Mouse (Mus musculus) CD4-positive, CD25-positive, alpha-beta regulatory T cell, adult 2 months (primary cell): ENCODE data around the gene Ninj2.

ENCODE experiments used
- DNase-seq: peaks from one replicate; pipeline ENCODE4 v3.0.0-alpha.2; 2012; ENCODE audit warnings: low read depth, low spot score

The Ninj2 gene

GRCm38 (mm10) chr6:120175650-120176049, 82.5 kb downstream of the Ninj2 start:
- no peak for DNase-seq

DNA sequence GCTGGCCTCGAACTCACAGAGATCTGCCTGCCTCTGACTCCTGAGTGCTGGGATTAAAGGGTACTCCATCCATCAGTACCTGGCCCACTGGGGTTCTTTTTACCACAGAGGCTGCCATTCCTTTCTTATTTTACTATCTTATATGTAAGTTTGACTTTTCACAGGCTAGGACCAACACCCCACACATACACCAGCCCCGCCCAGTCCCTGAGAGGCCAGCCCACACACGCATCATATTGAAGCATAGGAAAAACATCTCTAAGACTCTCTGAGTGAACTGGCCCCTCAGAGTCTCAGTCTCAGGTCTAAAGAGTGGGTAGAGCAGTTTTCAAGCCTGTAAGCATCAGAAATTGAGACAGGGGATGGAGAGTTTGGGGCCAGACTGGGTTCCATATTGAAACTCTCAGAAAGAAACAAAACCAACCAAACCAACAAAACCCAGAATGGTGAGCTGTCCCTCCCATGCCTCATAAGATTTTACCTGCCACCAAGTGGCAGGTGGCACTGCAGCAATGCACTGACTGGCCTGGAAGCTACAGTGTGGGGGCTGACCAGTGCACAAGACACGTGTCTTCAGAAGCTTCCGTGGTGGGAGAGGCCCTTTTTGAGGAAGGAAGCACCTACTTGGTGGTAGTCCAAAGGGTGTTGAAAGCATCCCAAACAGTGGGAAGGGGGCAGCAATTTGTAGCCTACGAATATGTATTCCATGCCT, 86.0 kb downstream of the Ninj2 start:
- no peak for DNase-seq

- DNase-seq = no peak
Observed at GRCm38 (mm10) chr6:120179756-120180206, 86.6 kb downstream of the Ninj2 start.

DNA sequence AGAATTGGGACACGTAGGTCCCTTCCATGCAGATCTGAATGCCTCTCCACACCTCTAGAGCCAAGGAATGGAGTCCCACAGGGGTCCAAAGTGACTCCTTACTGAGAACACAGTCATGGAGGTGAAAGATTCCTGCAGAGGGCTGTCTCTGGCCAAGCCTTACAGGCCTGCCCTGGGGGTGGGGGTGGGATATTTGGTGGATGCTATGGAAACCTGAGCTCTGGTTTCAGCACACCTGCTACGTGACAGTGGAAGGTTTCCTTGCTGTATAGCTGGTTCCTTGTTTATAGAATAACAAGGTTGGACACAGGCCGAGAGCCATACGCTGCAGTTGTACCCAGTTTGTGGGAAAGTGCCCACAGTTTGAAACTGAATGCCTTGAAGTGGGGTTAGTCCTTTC, 87.3 kb downstream of the Ninj2 start:
- no peak for DNase-seq

DNA sequence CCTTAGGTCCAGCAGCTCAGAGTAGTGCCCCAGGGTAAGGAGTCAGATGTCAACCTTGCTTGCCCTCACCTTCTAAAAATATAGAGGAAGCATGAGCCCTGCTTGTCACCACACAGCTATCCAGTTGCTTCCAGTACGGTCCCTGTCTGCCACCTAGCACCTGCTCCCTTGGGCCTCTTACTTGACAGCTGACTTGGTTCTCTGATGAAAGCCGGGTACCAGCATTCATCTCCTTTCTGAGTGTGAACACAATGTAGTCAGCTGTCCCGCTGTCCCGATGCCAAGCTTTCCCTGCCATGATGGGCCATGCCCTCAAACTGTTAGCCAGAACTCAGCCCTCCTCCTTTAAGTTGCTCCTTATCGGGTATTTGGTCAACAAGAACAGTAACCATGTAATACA, 89.0 kb downstream of the Ninj2 start:
- DNase-seq = no peak

- DNase-seq = no peak
Observed at GRCm38 (mm10) chr6:120183771-120184170, 90.6 kb downstream of the Ninj2 start.

- DNase-seq = no peak
Observed at GRCm38 (mm10) chr6:120185012-120185730, 92.0 kb downstream of the Ninj2 start.

DNA sequence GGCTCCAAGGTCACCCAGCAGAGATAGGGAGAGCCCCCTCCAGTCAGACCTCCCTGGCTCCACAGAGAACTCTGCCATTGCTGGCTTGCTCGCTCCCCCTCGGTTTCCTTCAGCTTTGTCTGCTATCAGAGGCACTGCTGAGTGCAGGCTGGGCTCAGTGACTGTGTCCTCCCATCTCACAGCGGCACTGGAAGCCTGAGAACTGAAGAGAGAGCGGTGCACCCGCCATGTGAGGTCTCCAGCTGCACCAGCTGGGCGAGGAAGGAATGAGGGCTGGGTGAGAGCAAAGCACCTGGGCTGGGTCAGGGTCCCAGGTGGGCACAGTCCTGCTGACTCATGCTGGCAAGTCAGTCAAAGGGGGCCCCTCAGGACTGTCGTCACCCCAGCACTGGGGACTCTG, 92.6 kb downstream of the Ninj2 start:
- DNase-seq = no peak

- DNase-seq = no peak
Observed at GRCm38 (mm10) chr6:120186594-120186993, 93.4 kb downstream of the Ninj2 start.

- DNase-seq = peak; percentile 87
Observed at GRCm38 (mm10) chr6:120187587-120188176, 94.5 kb downstream of the Ninj2 start.

DNA sequence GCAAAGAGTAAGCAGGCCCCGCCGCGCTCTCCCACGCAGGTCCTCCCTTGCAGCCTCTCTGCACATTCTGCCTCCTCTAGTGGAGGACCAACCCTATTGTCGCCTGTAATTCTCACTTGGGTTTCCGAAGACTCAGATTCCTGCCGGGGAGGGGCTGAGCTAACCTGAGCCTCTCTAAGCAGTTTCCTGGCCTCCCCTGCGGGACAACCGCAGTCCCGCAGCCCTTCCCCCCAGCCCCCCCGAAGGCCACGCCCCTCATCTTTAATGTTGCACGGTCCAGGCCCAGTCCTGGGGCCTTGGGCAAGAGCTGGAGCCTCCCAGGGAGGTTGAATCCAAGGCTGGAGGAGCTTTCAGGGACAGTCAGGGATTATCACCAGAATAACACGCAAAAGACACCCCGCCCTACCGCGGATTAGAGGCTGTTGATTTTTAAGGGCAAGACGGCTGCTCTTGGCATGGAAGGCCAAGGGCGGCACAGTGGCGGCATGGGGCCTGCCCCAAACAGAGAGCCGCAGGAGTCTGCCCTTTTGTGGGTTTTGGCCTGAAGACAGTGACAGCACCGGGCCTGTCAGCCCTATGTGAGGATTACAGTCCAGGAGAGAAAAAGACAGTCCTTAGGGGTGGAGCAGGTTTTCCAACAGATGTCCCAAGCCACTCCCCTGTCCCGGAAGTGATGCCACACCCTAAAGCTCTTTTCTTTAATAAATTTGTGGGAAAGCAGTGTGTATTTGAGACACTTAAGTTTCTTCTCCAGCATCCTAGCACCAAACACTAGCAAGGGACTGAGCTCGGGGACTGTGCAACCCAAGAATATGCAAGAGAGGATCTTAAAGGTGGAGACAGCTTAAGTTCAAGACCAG, 95.5 kb downstream of the Ninj2 start:
- DNase-seq = peak; percentile 88

- no peak for DNase-seq
Observed at GRCm38 (mm10) chr6:120189287-120189686, 96.1 kb downstream of the Ninj2 start.

DNA sequence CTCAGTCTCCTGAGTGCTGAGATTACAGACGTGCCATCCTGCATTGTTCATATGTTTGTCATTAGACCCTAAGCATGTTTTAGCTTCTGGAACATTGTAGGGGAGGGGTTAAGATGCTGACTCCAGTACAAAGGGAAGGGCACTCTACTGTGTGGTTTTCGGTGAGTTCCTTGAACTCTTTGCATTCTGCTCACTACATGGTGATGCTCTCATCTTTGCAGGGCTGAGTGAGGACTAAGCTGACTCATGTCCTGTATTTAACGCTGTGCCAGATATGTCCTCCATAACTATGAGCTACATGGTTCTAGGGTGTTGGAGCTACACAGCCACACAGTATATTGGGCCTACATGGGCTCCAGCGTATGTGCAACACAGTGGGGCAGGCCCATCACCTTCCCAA, 97.2 kb downstream of the Ninj2 start:
- DNase-seq = peak; percentile 52

DNA sequence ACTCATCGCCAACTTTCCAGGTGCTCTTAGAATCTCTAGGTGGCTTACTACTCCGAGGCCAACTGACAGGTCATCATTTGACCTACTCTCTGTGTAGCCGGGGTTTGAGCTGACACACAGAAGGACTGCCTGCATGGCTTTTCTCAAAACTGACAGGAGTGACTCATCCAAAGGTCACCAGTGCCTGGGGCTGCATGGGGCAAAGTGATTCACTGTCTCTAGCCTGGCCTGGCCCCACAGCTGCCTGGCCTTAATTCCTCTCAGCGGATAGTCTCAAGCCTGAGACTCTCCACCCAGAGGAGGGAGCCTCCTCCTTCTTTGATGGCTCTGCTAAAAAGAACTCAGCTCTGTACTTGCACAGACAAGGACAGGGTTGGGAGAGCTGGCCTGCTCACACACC, 97.8 kb downstream of the Ninj2 start:
- DNase-seq = no peak

- no peak for DNase-seq
Observed at GRCm38 (mm10) chr6:120191396-120192170, 98.4 kb downstream of the Ninj2 start.

GRCm38 (mm10) chr6:120192211-120192870, 99.2 kb downstream of the Ninj2 start:
- no peak for DNase-seq

GRCm38 (mm10) chr6:120193174-120193573, 100.0 kb downstream of the Ninj2 start:
- DNase-seq = peak; percentile 95

GRCm38 (mm10) chr6:120193793-120194192, 100.6 kb downstream of the Ninj2 start:
- no peak for DNase-seq

- peak; percentile 45 for DNase-seq
Observed at GRCm38 (mm10) chr6:120194305-120194704, 101.2 kb downstream of the Ninj2 start.

DNA sequence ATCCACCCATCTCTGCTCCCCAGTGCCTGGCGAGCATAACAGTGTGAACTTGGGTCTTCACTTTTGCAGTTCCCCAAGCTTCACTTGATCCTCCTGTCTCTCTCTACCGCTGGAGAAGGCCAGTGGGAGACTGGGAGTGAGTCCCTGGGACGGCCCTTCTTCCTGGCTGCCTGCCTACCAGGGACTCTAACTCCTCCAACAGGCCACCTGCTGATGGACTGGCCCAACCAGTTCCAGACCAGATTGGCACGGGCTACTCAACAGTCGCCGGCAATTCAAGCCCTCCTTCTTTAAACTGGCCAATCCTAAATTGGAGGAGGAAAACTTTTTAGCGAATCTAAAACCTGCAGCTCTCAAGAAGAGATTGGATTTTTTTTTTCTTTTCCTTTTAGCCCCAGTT, 101.8 kb downstream of the Ninj2 start:
- DNase-seq = no peak
